8 mouse cellular contexts compared by ENCODE assay signal in genomic region chr14:14632951-14633931, GRCm38 (mm10).
A peak's percentile ranks its signal among the peaks of the same experiment; 100 is the strongest.
DNase-seq lines count a peak whose midpoint lies in the region; ATAC-seq and TF ChIP-seq lines count a peak whose summit lies in the region.

No protein-coding gene starts in this region.

- peak; percentile 76 for ATAC-seq in embryonic facial prominence, embryonic 15.5 days (ENCODE audit: insufficient number of reproducible peaks, low FRiP score, low TSS enrichment, low read depth)
- ATAC-seq in midbrain, postnatal 0 days (ENCODE audit: low FRiP score): no peak
- peak; percentile 75 for ATAC-seq in stomach, embryonic 16.5 days (ENCODE audit: insufficient read depth, low FRiP score)

- no peak overlapping the region for H3K9ac ChIP-seq in embryonic facial prominence, embryonic 15.5 days
- H3K9ac ChIP-seq in midbrain, postnatal 0 days (replicated peaks; ENCODE audit: low read length, poor library complexity, severe bottlenecking): no peak overlapping the region
- H3K9ac ChIP-seq in stomach, embryonic 16.5 days (ENCODE audit: low read length): peak overlapping the region; percentile 49

- H3K4me2 ChIP-seq in embryonic facial prominence, embryonic 15.5 days (replicated peaks): peak overlapping the region; percentile 67
- peak overlapping the region; percentile 56 for H3K4me2 ChIP-seq in midbrain, postnatal 0 days (ENCODE audit: low read depth, low read length, poor library complexity, severe bottlenecking)
- H3K4me2 ChIP-seq in stomach, embryonic 16.5 days (ENCODE audit: low read depth, low read length): peak overlapping the region; percentile 56

- TF ChIP-seq CTCF in midbrain, postnatal 0 days (IDR thresholded peaks at IDR 0.05): no peak

- H3K27ac ChIP-seq in embryonic facial prominence, embryonic 15.5 days (replicated peaks): peak overlapping the region; percentile 69
- no peak overlapping the region; the same call in 1 of the 2 replicates for H3K27ac ChIP-seq in midbrain, postnatal 0 days (ENCODE audit: low read depth, low read length)
- H3K27ac ChIP-seq in stomach, embryonic 16.5 days (ENCODE audit: low read length): peak overlapping the region; percentile 60

- peaks cover 20% of the 10 kb centered on the region for H3K4me1 ChIP-seq in embryonic facial prominence, embryonic 15.5 days
- H3K4me1 ChIP-seq in midbrain, postnatal 0 days (ENCODE audit: insufficient read depth, low read length): peaks cover 4% of the 10 kb centered on the region; the same call in 1 of the 2 replicates
- peaks cover 6% of the 10 kb centered on the region for H3K4me1 ChIP-seq in stomach, embryonic 16.5 days (ENCODE audit: control insufficient read depth, insufficient read depth, low read length)

- H3K4me3 ChIP-seq in embryonic facial prominence, embryonic 15.5 days (replicated peaks): peak overlapping the region; percentile 37
- peak overlapping the region; percentile 32 for H3K4me3 ChIP-seq in midbrain, postnatal 0 days (ENCODE audit: low read depth, low read length)
- peak overlapping the region; percentile 36 for H3K4me3 ChIP-seq in stomach, embryonic 16.5 days (replicated peaks; ENCODE audit: low read length)

- no peaks in the 10 kb centered on the region for H3K36me3 ChIP-seq in embryonic facial prominence, embryonic 15.5 days
- no peaks in the 10 kb centered on the region for H3K36me3 ChIP-seq in midbrain, postnatal 0 days (ENCODE audit: insufficient read depth, low read length)
- H3K36me3 ChIP-seq in stomach, embryonic 16.5 days (ENCODE audit: control insufficient read depth, insufficient read depth, low read length): no peaks in the 10 kb centered on the region

- H3K9me3 ChIP-seq in embryonic facial prominence, embryonic 15.5 days (replicated peaks): no peaks in the 10 kb centered on the region
- no peaks in the 10 kb centered on the region for H3K9me3 ChIP-seq in midbrain, postnatal 0 days (ENCODE audit: low read length)
- no peaks in the 10 kb centered on the region for H3K9me3 ChIP-seq in stomach, embryonic 16.5 days (replicated peaks; ENCODE audit: control insufficient read depth, low read length)

- peak; percentile 61 for DNase-seq in ovary, adult 18-20 months (ENCODE audit: low spot score)
- no peak for DNase-seq in ovary, postnatal 14 days (ENCODE audit: low spot score)
- DNase-seq in heart, adult 9 months (ENCODE audit: low spot score in 2 of 2): peak; percentile 73 to 78
- DNase-seq in kidney, adult 9 months: peak; percentile 44
- DNase-seq in liver: peak; percentile 7
- no peak for DNase-seq in midbrain, postnatal 0 days (ENCODE audit: low spot score)

- WGBS in embryonic facial prominence, embryonic 15.5 days: 2% methylated on average over 22 of the region's 22 CpGs
- WGBS in midbrain, postnatal 0 days: 5% methylated on average over 22 of the region's 22 CpGs
- WGBS in stomach, embryonic 16.5 days: 5% methylated on average over 22 of the region's 22 CpGs

- H3K27me3 ChIP-seq in embryonic facial prominence, embryonic 15.5 days: no peaks in the 10 kb centered on the region
- H3K27me3 ChIP-seq in midbrain, postnatal 0 days (ENCODE audit: insufficient read depth, low read length): no peaks in the 10 kb centered on the region
- no peaks in the 10 kb centered on the region for H3K27me3 ChIP-seq in stomach, embryonic 16.5 days (ENCODE audit: control insufficient read depth, insufficient read depth, low read length)

Comparison
In these comparisons a context has a peak if more than half of its experiments do, and no peak if none do; other contexts are left out.
1. DNase-seq: peak in ovary, adult 18-20 months (single experiment), heart, adult 9 months (2 of 2), kidney, adult 9 months (single experiment) and liver (single experiment); none in ovary, postnatal 14 days (single experiment) and midbrain, postnatal 0 days (single experiment).
2. Peak in every context shown above with its lines, with median percentiles within 50 percentile points of each other: H3K4me2 ChIP-seq and H3K4me3 ChIP-seq.